Mouse (Mus musculus) hindbrain, embryonic 14.5 days (tissue): ENCODE data around the gene Cisd3. TPM values are rescaled to one million over a fixed set of nuclear protein-coding genes. Genes with fewer than 3 reads are reported as not detected.

Source experiments
- ATAC-seq: fragments of 200-750 bp; cut with Nextera tagmentation; 2 replicates; pipeline ENCODE4 v1.8.0; 2017; ENCODE audit warnings: moderate number of reproducible peaks, mild to moderate bottlenecking, moderate TSS enrichment, moderate library complexity; ENCODE audit not compliant: low FRiP score
- DNase-seq: peaks from one replicate; pipeline ENCODE4 v3.0.0-alpha.2; 2015; ENCODE audit warnings: low spot score
- H3K27ac ChIP-seq: fragments of 300-500 bp; sonication (generic); 2 replicates; pipeline ENCODE4 v1.5.1; 2014; ENCODE audit warnings: mild to moderate bottlenecking, moderate library complexity
- H3K27me3 ChIP-seq: fragments of 300-500 bp; sonication (generic); 2 replicates; pipeline ENCODE4 v1.6.1; 2014; ENCODE audit warnings: mild to moderate bottlenecking, low read length, mixed read lengths; ENCODE audit not compliant: control insufficient read depth, insufficient read depth
- H3K36me3 ChIP-seq: fragments of 300-500 bp; sonication (generic); replicated peaks from 2 replicates; pipeline ENCODE4 v1.6.1; 2014; ENCODE audit not compliant: control insufficient read depth, insufficient read depth
- H3K4me1 ChIP-seq: fragments of 300-500 bp; sonication (generic); replicated peaks from 2 replicates; pipeline ENCODE4 v1.6.1; 2014; ENCODE audit warnings: antibody characterized with exemption, low read length, mixed read lengths; ENCODE audit not compliant: control insufficient read depth, insufficient read depth
- H3K4me2 ChIP-seq: fragments of 300-500 bp; sonication (generic); replicated peaks from 2 replicates; pipeline ENCODE4 v1.6.1; 2014; ENCODE audit warnings: mild to moderate bottlenecking, moderate library complexity
- H3K4me3 ChIP-seq: fragments of 300-500 bp; sonication (generic); replicated peaks from 2 replicates; pipeline ENCODE4 v1.5.1; 2014; ENCODE audit warnings: mild to moderate bottlenecking, low read length
- H3K9ac ChIP-seq: fragments of 300-500 bp; sonication (generic); 2 replicates; pipeline ENCODE4 v1.6.1; 2014
- H3K9me3 ChIP-seq: fragments of 300-500 bp; sonication (generic); 2 replicates; pipeline ENCODE4 v1.6.1; 2016; ENCODE audit warnings: low read length; ENCODE audit not compliant: control insufficient read depth
- WGBS: fragments of 180-500 bp; shearing (Covaris S2); extraction: QIAGEN DNeasy Blood & Tissue Kit; methylation state at CpG from one replicate; pipeline ENCODE4 v1.1.7; 2014; 5-methylcytosine and 5-hydroxymethylcytosine counted together
- polyA plus RNA-seq: library from polyadenylated mRNA; unstranded; fragments of >200 nt; fragmentation: Nextera tagmentation; extraction: Ambion mirVana; gene quantifications from 2 replicates; pipeline ENCODE4 v1.2.1, GENCODE M21; 2014

The Cisd3 gene
- polyA plus RNA-seq, 1 experiment from 2014 or later, result 27.7 TPM

GRCm38 (mm10) chr11:97695712-97696401, 10.2 kb downstream of the Cisd3 start:
- Histone ChIP-seq H3K9me3 (no peaks in the 10 kb centered on the region), H3K4me1 (peaks cover 41% of the 10 kb centered on the region), H3K4me3 (peak overlapping the region; percentile 8), H3K9ac (peak overlapping the region; percentile 35), H3K27ac (peak overlapping the region; percentile 88), H3K4me2 (peak overlapping the region; percentile 86), H3K36me3 (peaks cover 26% of the 10 kb centered on the region), H3K27me3 (no peaks in the 10 kb centered on the region)
- DNase-seq (no peak), ATAC-seq (no peak)
- 18% methylated on average over 9 of the region's 9 CpGs for WGBS

GRCm38 (mm10) chr11:97696669-97697068, 11.0 kb downstream of the Cisd3 start:
- DNase-seq (no peak), ATAC-seq (no peak)
- 68% methylated on average over 8 of the region's 8 CpGs for WGBS
- Histone ChIP-seq H3K9ac (no peak overlapping the region), H3K4me1 (peaks cover 49% of the 10 kb centered on the region), H3K27me3 (no peaks in the 10 kb centered on the region), H3K4me2 (peak overlapping the region; percentile 86), H3K9me3 (no peaks in the 10 kb centered on the region), H3K36me3 (peaks cover 18% of the 10 kb centered on the region), H3K4me3 (peak overlapping the region; percentile 78), H3K27ac (peak overlapping the region; percentile 88; the same call in 1 of the 2 replicates)

GRCm38 (mm10) chr11:97697199-97697890, 11.7 kb downstream of the Cisd3 start:
- WGBS, result 52% methylated on average over 11 of the region's 11 CpGs
- ATAC-seq (no peak), DNase-seq (no peak)
- H3K9ac ChIP-seq, result peak overlapping the region; percentile 93
- H3K27ac ChIP-seq, result peak overlapping the region; percentile 98
- no peaks in the 10 kb centered on the region for H3K27me3 ChIP-seq
- H3K4me2 ChIP-seq, result peak overlapping the region; percentile 86
- peak overlapping the region; percentile 78 for H3K4me3 ChIP-seq
- H3K9me3 ChIP-seq, result no peaks in the 10 kb centered on the region
- peaks cover 55% of the 10 kb centered on the region for H3K4me1 ChIP-seq
- H3K36me3 ChIP-seq, result peaks cover 11% of the 10 kb centered on the region

GRCm38 (mm10) chr11:97697891-97698529, 12.4 kb downstream of the Cisd3 start:
- Histone ChIP-seq H3K9me3 (no peaks in the 10 kb centered on the region), H3K4me1 (peaks cover 55% of the 10 kb centered on the region), H3K4me2 (peak overlapping the region; percentile 86), H3K4me3 (peak overlapping the region; percentile 78), H3K36me3 (0 out of 2 replicates have a peak, but pooled peaks cover 5% of the 10 kb centered on the region), H3K9ac (peak overlapping the region; percentile 93), H3K27ac (peak overlapping the region; percentile 98), H3K27me3 (no peaks in the 10 kb centered on the region)
- ATAC-seq (no peak), DNase-seq (no peak)
- WGBS, result under 1% methylated on average over 14 of the region's 14 CpGs

GRCm38 (mm10) chr11:97698741-97699611, 13.3 kb downstream of the Cisd3 start:
- Histone ChIP-seq H3K27ac (peak overlapping the region; percentile 98), H3K9ac (peak overlapping the region; percentile 93), H3K4me2 (peak overlapping the region; percentile 86), H3K4me3 (peak overlapping the region; percentile 78), H3K36me3 (no peaks in the 10 kb centered on the region), H3K4me1 (peaks cover 59% of the 10 kb centered on the region), H3K27me3 (no peaks in the 10 kb centered on the region), H3K9me3 (no peaks in the 10 kb centered on the region)
- ATAC-seq (no peak; the same call in 1 of the 2 replicates), DNase-seq (peak; percentile 55)
- WGBS, result under 1% methylated on average over 56 of the region's 63 CpGs

GRCm38 (mm10) chr11:97699626-97700002, 14.0 kb downstream of the Cisd3 start:
- no peaks in the 10 kb centered on the region for H3K36me3 ChIP-seq
- peak overlapping the region; percentile 98 for H3K27ac ChIP-seq
- H3K4me2 ChIP-seq, result peak overlapping the region; percentile 86
- 0% methylated on average over 6 of the region's 9 CpGs for WGBS
- peak overlapping the region; percentile 78 for H3K4me3 ChIP-seq
- H3K9ac ChIP-seq, result peak overlapping the region; percentile 93
- no peaks in the 10 kb centered on the region for H3K9me3 ChIP-seq
- H3K27me3 ChIP-seq, result no peaks in the 10 kb centered on the region
- peaks cover 59% of the 10 kb centered on the region for H3K4me1 ChIP-seq
- DNase-seq (peak; percentile 92), ATAC-seq (peak; percentile 57)

GRCm38 (mm10) chr11:97700003-97700745, 14.5 kb downstream of the Cisd3 start, which contains the start of gene Pcgf2:
TSS of gene Pcgf2 (minus strand) at chr11:97700497.
- Histone ChIP-seq H3K9ac (peak within 1 kb of the TSS; percentile 93), H3K27me3 (no peaks in the 10 kb centered on the region), H3K36me3 (no peaks in the 10 kb centered on the region), H3K27ac (peak within 1 kb of the TSS; percentile 98), H3K4me1 (peaks cover 54% of the 10 kb centered on the region), H3K9me3 (no peaks in the 10 kb centered on the region), H3K4me3 (peak within 1 kb of the TSS; percentile 78), H3K4me2 (peak within 1 kb of the TSS; percentile 86)
- peak; percentile 12; the same call in 1 of the 2 replicates for ATAC-seq
- peak; percentile 74 for DNase-seq
- under 1% methylated on average over 85 of the region's 85 CpGs for WGBS
